Mouse (Mus musculus) neural tube, embryonic 14.5 days (tissue): Measurements from ENCODE around the gene Gamt. TPM values are rescaled to one million over a fixed set of nuclear protein-coding genes. Genes with fewer than 3 reads are reported as not detected.

ENCODE experiments used
- ATAC-seq: fragments of 200-750 bp; cut with Nextera tagmentation; 2 replicates; pipeline ENCODE4 v1.8.0; 2017; ENCODE audit warnings: low read depth, mild to moderate bottlenecking, moderate TSS enrichment, moderate library complexity
- H3K27ac ChIP-seq: fragments of 300-500 bp; sonication (generic); 2 replicates; pipeline ENCODE4 v1.5.1; 2014; ENCODE audit warnings: low read depth, mild to moderate bottlenecking, control low read depth, low read length, moderate library complexity, mixed read lengths
- H3K27me3 ChIP-seq: fragments of 300-500 bp; sonication (generic); 2 replicates; pipeline ENCODE4 v1.6.1; 2014; ENCODE audit warnings: low read length; ENCODE audit not compliant: control insufficient read depth, insufficient read depth
- H3K36me3 ChIP-seq: fragments of 300-500 bp; sonication (generic); 2 replicates; pipeline ENCODE4 v1.6.1; 2014; ENCODE audit warnings: low read length, mixed read lengths; ENCODE audit not compliant: control insufficient read depth, insufficient read depth
- H3K4me1 ChIP-seq: fragments of 300-500 bp; sonication (generic); 2 replicates; pipeline ENCODE4 v1.6.1; 2014; ENCODE audit warnings: low read length; ENCODE audit not compliant: control insufficient read depth, insufficient read depth
- H3K4me2 ChIP-seq: fragments of 300-500 bp; sonication (generic); 2 replicates; pipeline ENCODE4 v1.6.1; 2014; ENCODE audit warnings: mild to moderate bottlenecking, low read depth, low read length, control low read depth
- H3K4me3 ChIP-seq: fragments of 300-500 bp; sonication (generic); 2 replicates; pipeline ENCODE4 v1.5.1; 2014; ENCODE audit warnings: low read depth, low read length, control low read depth, mixed read lengths
- H3K9ac ChIP-seq: fragments of 300-500 bp; sonication (generic); replicated peaks from 2 replicates; pipeline ENCODE4 v1.6.1; 2014; ENCODE audit warnings: low read depth, mild to moderate bottlenecking, control low read depth, low read length, mixed read lengths
- H3K9me3 ChIP-seq: fragments of 300-500 bp; sonication (generic); 2 replicates; pipeline ENCODE4 v1.6.1; 2016; ENCODE audit warnings: low read length; ENCODE audit not compliant: control insufficient read depth
- WGBS: fragments of 180-500 bp; shearing (Covaris S2); extraction: QIAGEN DNeasy Blood & Tissue Kit; methylation state at CpG from one replicate; pipeline ENCODE4 v1.1.7; 2014; 5-methylcytosine and 5-hydroxymethylcytosine counted together
- polyA plus RNA-seq: library from polyadenylated mRNA; unstranded; fragments of >200 nt; fragmentation: Nextera tagmentation; extraction: Ambion mirVana; gene quantifications from 2 replicates; pipeline ENCODE4 v1.2.1, GENCODE M21; 2014

Gamt gene
- polyA plus RNA-seq, 1 experiment from 2014 or later, result 18.6 TPM

DNA sequence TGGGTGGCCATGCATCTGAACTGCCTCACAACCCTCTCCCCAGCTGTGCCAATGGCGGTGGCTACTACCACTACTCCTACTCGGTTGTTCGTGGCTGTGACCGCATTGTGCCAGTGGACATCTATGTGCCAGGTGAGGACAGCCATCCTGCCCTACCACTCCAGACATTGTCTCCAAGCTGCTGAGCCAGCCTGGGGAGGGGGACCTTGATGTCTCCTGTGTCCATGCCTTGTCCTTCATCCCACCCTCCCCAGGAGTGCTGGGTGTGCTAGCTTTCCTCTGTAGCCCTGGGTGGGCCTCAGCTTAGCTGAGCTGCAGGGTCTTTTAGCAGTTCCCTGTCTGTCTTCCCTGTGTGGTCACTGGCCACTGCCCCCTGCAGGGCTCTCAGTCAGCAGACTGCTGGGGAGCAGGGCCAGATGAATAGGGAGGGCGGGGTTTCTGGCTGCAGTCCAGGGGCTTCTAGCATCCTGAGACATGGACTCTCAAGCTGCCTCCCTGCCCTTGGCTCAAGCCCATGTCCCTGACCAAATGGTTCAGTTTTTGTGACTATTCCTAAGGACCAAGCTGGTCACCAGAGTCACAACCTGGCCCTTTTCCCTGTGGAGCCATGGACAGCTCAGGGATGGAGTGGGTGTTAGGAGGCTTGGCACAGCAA, 4.8 kb downstream of the Gamt start:
- no peaks in the 10 kb centered on the region for H3K27me3 ChIP-seq
- H3K4me3 ChIP-seq, result no peak overlapping the region
- no peak overlapping the region for H3K27ac ChIP-seq
- no peak overlapping the region for H3K9ac ChIP-seq
- no peak for ATAC-seq
- H3K4me2 ChIP-seq, result no peak overlapping the region
- WGBS, result 87% methylated on average over 5 of the region's 5 CpGs
- H3K4me1 ChIP-seq, result peaks cover 13% of the 10 kb centered on the region
- H3K9me3 ChIP-seq, result no peaks in the 10 kb centered on the region
- peaks cover 47% of the 10 kb centered on the region for H3K36me3 ChIP-seq

DNA sequence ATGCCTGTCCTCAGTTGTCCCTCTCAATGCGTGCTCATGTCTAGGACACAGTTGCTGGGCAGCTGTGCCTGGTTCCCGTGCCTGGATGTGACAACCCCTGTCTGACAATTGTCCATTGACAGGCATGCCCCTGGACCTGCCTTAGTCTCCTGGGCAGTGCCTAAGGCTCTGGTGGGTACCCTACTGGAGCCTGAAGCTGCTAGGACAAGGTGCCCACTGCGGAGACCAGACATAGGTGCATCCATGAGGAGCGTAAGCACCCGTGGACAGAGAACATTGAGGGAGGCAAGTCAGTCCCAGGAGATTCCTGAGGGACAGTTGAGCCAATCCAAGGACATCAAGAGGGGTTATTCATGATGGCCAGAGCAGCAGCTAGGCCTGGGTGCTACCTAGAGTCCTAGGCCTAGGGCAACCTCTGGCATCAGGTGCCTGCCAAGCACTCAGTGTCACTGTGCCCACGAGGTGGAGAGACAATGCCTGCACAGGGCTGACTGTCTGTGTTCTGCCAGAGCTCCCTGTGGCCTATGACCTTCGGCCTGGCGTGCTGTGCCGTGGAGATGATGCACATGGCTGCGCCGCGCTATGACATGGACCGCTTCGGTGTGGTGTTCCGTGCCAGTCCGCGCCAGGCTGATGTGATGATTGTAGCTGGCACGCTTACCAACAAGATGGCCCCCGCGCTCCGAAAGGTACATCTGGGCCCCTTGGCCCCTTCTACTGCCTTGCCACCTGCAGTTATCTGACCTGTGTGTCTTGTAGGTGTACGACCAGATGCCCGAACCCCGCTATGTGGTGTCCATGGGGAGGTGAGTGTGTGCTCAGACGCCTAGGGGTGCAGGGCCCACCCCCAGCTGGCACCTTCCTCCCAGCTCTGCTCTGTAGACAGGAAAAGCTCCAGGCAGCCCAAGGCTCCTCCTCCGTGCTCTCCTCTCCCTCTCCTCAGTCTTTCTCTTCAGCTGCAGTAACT, 6.2 kb downstream of the Gamt start:
- Histone ChIP-seq H3K27ac (no peak overlapping the region), H3K36me3 (peaks cover 47% of the 10 kb centered on the region), H3K9ac (no peak overlapping the region), H3K27me3 (no peaks in the 10 kb centered on the region), H3K4me1 (peaks cover 12% of the 10 kb centered on the region), H3K9me3 (no peaks in the 10 kb centered on the region), H3K4me3 (no peak overlapping the region), H3K4me2 (no peak overlapping the region)
- no peak for ATAC-seq
- WGBS, result 98% methylated on average over 26 of the region's 26 CpGs

DNA sequence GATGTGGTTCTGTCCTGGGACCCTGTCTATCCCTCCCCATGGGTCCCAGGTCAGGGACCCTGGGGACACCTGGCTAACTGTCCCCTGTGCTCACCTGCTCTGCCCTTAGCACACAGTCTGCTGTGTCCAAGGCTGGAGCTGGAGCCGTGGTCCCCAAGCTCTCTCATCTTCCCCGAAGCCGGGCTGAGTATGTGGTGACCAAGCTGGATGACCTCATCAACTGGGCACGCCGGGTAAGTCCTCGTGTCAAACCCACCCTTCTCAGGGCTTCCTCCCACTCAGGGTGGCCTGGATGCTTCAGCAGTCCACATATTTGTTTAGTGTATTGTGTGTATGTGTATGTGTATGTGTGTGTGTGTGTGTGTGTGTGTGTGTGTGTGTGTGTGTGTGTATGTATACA, 7.3 kb downstream of the Gamt start:
- Histone ChIP-seq H3K9me3 (no peaks in the 10 kb centered on the region), H3K4me3 (no peak overlapping the region), H3K4me1 (peaks cover 11% of the 10 kb centered on the region), H3K27ac (no peak overlapping the region), H3K27me3 (no peaks in the 10 kb centered on the region), H3K4me2 (no peak overlapping the region), H3K36me3 (peaks cover 42% of the 10 kb centered on the region), H3K9ac (no peak overlapping the region)
- ATAC-seq, result no peak
- 88% methylated on average over 6 of the region's 6 CpGs for WGBS

DNA sequence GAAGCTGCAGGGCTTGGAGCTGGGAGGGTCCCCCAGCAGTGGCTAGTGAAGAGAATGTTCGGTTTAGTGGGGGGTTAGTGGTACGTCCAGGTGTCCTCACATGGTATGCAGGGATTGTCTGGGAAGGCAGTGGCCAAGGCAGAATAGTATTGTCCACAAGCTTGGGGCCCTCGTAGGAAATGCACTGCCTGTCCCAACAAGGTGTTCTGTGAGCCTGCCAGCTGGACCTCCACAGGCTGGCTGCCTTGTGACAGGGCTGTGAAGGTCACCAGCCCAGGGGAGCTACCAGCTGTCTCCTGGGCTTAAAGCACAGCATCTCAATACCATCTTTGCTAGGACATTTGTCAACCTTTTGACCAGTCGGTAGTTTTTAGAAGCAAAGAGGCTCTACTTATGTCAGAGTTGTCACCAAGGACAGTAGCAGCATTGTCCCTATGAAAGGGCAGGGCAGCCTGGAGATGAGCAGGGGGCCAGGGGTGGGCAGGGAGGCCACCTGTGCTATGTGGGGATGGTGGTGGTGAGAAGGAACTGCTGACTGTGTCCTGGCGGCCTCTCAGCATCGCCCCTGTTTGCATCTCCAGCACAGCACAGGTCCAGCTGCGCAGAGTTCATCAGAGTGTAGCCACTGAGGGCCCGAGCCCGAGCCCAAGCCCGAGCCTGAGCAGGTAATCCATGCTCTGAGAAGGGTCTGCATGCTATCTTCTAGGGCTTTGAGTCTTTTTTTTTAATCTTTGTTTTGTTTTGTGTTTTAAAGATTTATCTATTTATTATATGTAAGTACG, 8.1 kb downstream of the Gamt start:
- Histone ChIP-seq H3K36me3 (peaks cover 36% of the 10 kb centered on the region), H3K27ac (no peak overlapping the region), H3K4me3 (no peak overlapping the region), H3K9ac (0 out of 2 replicates have a peak overlapping the region, but pooled peaks have one; percentile 16), H3K9me3 (no peaks in the 10 kb centered on the region), H3K4me2 (no peak overlapping the region), H3K4me1 (peaks cover 11% of the 10 kb centered on the region), H3K27me3 (no peaks in the 10 kb centered on the region)
- 93% methylated on average over 11 of the region's 11 CpGs for WGBS
- no peak for ATAC-seq

DNA sequence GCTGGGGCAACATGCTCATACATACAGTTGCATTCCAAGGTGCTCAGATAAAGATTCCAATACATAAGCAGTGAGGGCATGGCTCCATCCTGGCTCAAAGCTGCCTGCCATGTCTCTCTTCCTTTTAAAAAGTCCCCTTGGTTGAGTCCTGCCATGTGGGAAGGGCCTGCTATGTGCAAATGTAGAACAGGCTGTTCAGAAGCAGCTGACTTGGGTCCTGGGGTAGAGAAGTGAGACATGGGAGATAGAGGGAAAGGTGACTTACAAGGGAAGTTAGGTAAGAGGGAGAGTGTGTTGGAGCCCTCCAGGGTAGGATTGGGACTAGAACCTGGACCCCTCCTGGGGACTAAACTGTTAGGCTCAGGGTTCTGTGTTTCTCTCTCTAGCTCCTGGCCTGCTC, 8.8 kb downstream of the Gamt start:
- H3K9ac ChIP-seq, result 0 out of 2 replicates have a peak overlapping the region, but pooled peaks have one; percentile 16
- ATAC-seq, result no peak
- no peak overlapping the region for H3K4me3 ChIP-seq
- H3K27me3 ChIP-seq, result no peaks in the 10 kb centered on the region
- no peak overlapping the region for H3K4me2 ChIP-seq
- H3K36me3 ChIP-seq, result peaks cover 31% of the 10 kb centered on the region
- peaks cover 11% of the 10 kb centered on the region for H3K4me1 ChIP-seq
- H3K27ac ChIP-seq, result no peak overlapping the region
- no peaks in the 10 kb centered on the region for H3K9me3 ChIP-seq

DNA sequence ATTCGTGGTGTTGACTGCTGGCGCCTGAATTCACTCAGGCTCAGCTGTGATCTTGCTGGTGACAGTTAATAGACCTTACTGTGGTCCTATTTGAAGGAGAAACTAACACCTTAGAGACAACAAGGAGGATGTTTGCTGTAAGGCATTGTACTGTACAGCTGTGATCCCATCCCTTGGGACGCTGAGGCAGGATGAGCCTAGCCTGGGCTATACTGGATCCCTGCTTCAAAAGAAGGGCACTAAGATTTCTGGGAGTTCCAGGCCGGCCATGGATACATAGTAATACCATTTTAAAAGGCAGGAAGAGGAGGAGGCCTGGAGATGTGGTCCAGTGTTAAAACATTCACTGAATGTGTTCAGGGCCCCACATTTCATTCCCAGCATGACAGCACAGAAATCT, 10.2 kb downstream of the Gamt start:
- WGBS, result 84% methylated on average over 4 of the region's 4 CpGs
- peak overlapping the region; percentile 97; the same call in 1 of the 2 replicates for H3K4me2 ChIP-seq
- H3K36me3 ChIP-seq, result peaks cover 17% of the 10 kb centered on the region
- H3K27me3 ChIP-seq, result no peaks in the 10 kb centered on the region
- H3K9me3 ChIP-seq, result no peaks in the 10 kb centered on the region
- H3K4me1 ChIP-seq, result peaks cover 11% of the 10 kb centered on the region
- no peak for ATAC-seq
- H3K27ac ChIP-seq, result no peak overlapping the region
- H3K9ac ChIP-seq, result no peak overlapping the region; the same call in 1 of the 2 replicates
- H3K4me3 ChIP-seq, result no peak overlapping the region

DNA sequence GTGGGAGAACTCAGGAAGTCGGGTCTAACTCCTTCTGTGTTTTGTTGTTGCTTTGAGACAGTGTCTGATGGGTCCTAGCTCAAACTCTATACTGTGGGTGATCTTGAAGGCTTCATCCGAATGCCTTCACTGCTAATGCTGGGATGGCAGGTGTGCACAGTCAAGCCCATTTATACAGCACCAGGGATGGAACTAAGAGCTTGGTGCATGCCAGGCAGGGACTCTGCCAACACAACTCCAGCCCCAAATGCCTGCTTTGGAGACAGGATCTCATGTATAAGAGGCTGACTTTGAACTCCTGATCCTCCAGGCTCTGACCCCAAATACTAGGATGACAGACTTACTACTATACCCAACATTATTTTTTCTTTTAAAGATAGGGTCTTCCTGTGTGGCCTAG, 10.8 kb downstream of the Gamt start:
- Histone ChIP-seq H3K9me3 (no peaks in the 10 kb centered on the region), H3K27me3 (no peaks in the 10 kb centered on the region), H3K9ac (peak overlapping the region; percentile 83), H3K4me2 (peak overlapping the region; percentile 97), H3K36me3 (peaks cover 13% of the 10 kb centered on the region; the same call in 1 of the 2 replicates), H3K27ac (peak overlapping the region; percentile 89; the same call in 1 of the 2 replicates), H3K4me1 (peaks cover 11% of the 10 kb centered on the region), H3K4me3 (peak overlapping the region; percentile 70)
- no peak for ATAC-seq
- 63% methylated on average over 2 of the region's 2 CpGs for WGBS

DNA sequence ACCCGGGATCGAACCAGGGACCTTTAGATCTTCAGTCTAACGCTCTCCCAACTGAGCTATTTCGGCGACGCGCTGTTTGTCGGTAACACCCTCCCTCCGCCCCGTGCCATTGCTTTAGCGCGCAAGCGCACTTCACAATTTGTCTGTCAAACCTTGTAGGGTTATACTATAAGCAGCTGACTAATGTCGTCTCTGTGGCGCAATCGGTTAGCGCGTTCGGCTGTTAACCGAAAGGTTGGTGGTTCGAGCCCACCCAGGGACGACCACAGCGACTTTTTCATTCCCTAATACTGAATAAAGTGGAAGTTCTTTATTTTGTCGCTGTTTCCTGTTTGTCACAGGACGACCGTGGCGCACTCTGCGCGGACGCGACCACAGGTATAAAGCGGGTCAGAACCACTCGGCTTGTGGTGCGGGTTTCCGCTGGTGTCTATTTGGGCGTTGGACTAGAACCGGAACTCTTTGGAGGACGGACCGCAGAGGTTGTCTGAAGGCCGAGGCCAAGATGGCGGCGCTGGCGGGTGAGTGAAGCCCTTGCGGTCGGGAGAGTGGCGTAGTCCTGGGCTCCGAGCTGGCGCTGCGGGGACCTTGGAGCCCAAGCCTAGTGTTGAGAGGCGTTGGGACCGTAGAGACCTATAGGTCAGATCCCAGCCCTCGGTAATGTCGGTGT, 11.7 kb downstream of the Gamt start, which contains the start of gene Ndufs7:
Ndufs7 (plus strand) TSS at position 151 of the 670 bp plus-strand sequence.
- WGBS, result under 1% methylated on average over 53 of the region's 53 CpGs
- Histone ChIP-seq H3K4me1 (peaks cover 11% of the 10 kb centered on the region), H3K9me3 (no peaks in the 10 kb centered on the region), H3K36me3 (peaks cover 10% of the 10 kb centered on the region; the same call in 1 of the 2 replicates), H3K4me2 (peak within 1 kb of the TSS; percentile 97), H3K4me3 (peak within 1 kb of the TSS; percentile 70), H3K27ac (peak within 1 kb of the TSS; percentile 89), H3K9ac (peak within 1 kb of the TSS; percentile 83), H3K27me3 (no peaks in the 10 kb centered on the region)
- peak; percentile 91 for ATAC-seq
